Mouse (Mus musculus) liver, postnatal 0 days (tissue): ENCODE data around the gene Adam19.

Experiments
- CTCF ChIP-seq: sonication (generic); IDR thresholded peaks from 2 replicates; pipeline ENCODE4 v1.5.1; 2016; ENCODE audit warnings: antibody characterized with exemption, low read depth
- EP300 ChIP-seq: IDR thresholded peaks from 2 replicates; pipeline ENCODE4 v1.6.1; 2016; ENCODE audit warnings: antibody characterized with exemption, low read depth, mild to moderate bottlenecking

- TF ChIP-seq CTCF (no peak), EP300 (no peak)
Observed at GRCm38 (mm10) chr11:46073061-46073849, 17.5 kb downstream of the Adam19 start.
